Mouse (Mus musculus): Measurements from ENCODE around the gene Cnot3.
A peak's percentile ranks its signal among the peaks of the same experiment; 100 is the strongest.
"Not testable (repeated sequence)": the region's sequence is repeated elsewhere in the genome, so short reads cannot be mapped to it uniquely, and the experiment has no call there.

Cnot3 gene

GRCm38 (mm10) chr7:3703148-3703878, 58.2 kb downstream of the Cnot3 start:
- DNase-seq = no peak

DNA sequence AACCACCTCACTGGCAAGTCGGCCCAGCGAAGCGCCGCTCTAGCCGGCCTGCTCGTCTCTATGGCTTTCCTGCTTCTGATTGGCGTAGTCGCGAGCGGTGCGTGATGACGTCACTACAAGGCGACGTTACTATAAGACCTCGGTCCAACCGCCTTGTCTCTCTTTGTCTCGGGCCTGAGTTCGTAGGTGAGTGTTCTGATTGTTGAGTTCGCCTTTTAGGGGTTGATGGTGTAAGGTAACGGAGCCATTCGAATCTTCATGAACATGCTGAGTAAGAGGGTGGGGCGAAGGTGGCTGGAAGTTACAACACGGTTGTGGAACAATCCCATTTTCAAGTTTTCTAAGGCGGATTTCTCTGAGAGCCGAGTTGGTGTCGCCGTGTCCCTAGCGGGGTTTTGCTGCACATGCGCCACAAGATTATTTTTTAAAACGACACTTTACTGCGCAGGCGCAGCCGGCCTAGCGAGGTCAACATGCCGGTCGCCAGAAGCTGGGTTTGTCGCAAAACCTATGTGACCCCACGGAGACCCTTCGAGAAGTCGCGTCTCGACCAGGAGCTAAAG, 58.9 kb downstream of the Cnot3 start, which contains the start of gene Rps9:
Gene Rps9, plus strand, starts transcription at position 115 of the 563 bp plus-strand sequence.
- peak; percentile 96 for DNase-seq

DNA sequence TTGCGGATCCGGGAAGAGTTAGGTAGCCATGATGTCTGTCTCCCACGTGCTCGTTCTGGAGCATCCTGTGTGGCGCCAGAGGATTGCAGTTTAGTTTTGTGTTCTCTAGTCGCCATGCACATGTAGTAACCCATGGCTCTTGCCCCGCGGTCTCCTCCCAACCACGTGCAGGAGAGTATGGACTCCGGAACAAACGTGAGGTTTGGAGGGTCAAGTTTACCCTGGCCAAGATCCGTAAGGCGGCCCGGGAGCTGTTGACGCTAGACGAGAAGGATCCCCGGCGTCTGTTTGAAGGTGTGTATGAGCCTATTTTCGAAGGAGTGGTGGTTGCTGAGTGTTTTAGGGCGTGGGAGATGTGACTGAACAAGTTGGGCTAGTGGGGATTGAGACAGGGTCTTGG, 59.4 kb downstream of the Cnot3 start:
- DNase-seq = no peak

DNA sequence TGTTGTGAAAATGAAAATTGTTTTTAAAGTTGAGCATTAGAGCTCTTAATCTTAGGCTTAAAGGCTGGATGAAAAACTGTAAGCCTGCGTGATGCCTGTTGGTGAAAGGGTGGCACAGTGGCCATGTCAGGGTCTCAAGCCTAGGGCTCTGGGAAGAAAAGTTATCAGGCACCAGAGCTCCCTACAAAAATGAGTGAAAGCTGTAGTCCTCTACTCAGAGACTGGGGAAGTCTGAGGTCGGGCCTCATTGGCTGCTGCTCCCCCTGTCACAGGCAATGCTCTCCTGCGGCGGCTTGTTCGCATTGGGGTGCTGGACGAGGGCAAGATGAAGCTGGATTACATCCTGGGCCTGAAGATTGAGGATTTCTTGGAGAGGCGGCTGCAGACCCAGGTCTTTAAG, 60.4 kb downstream of the Cnot3 start:
- DNase-seq = not testable (repeated sequence)

DNA sequence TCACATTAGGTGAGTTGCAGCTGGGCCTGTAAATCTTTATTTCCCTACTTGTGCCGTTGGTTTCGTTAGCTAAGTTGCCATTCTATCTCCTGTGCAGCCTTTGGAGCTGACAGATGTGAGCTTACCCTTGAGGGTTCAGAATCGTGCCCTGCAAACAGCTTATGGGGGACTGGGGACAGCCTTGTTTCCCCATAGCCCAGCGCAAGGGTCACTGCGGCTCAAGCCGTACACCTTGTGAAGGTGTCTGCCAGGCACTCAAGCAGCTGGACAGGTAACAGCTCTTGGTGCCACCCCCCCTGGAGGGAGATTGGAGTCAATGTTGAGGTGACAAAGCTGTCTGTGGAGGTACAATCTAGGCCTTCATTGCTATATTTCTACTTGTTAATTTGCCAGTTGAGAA, 60.8 kb downstream of the Cnot3 start:
- DNase-seq = no peak

DNA sequence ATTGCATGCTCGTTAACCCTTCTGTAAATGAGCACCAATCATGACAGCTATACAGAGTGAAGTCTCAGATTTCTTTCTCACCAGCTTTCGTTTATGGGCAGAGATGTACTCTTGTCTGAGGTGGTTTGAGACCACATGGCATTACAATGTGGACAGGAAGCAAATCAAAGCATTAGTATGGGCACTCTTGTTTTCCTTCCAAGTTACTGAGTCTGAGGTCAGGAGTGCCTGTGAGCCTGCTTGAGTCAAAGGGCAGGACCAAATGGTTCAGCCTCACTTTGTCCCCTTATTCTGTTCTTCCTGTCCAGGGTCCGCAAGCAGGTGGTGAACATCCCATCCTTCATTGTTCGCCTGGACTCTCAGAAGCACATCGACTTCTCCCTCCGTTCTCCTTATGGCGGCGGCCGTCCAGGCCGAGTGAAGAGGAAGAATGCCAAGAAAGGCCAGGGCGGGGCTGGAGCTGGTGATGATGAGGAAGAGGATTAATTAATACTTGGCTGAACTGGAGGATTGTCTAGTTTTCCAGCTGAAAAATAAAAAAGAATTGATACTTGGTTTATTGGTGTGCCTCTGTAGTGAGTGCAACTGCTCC, 61.4 kb downstream of the Cnot3 start:
- DNase-seq = no peak

GRCm38 (mm10) chr7:3707027-3707426, 62.0 kb downstream of the Cnot3 start:
- DNase-seq = no peak

- no peak for DNase-seq
Observed at GRCm38 (mm10) chr7:3707568-3708413, 62.7 kb downstream of the Cnot3 start.

DNA sequence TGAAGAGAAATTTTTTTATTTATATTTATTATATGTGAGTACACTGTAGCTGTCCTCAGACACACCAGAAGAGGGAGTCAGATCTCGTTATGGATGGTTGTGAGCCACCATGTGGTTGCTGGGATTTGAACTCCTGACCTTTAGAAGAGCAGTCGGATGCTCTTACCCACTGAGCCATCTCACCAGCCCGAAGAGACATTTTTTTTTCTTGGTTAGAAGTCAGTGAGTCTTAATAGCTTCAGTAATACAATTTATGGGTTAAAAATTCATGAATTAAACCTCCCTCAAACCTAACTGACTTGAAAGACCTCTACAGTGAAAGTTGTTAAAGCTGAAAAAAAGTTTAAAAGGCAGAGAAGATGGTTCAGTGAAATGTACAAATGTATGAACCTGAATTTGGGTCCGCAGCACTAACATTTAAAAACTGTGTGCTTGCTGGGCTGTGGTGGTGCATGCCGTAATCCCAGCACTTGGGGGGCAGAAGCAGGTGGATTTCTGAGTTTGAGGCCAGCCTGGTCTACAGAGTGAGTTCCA, 63.4 kb downstream of the Cnot3 start:
- not testable (repeated sequence) for DNase-seq

DNA sequence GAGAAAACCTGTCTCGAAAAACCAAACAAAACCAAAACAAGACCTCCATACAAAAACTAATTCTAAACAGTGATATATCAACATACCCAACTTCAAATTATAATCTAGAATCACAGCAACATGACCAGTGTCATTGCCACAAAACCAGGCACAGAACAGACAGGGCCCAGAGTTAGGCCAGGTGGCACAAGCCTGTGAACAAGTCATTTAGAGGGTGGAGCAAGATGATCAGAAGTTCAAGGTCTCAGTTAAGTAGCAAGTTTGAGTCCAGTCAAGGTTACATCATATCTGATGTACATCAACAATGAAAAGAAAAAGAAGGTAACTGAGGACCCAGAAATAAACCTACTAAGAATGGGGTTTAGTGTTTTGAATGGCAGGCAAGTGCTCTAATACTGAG, 63.9 kb downstream of the Cnot3 start:
- no peak for DNase-seq
